Mouse (Mus musculus): ENCODE measurements around the gene Tnni3k. TPM values are rescaled to one million over a fixed set of nuclear protein-coding genes. Genes with fewer than 3 reads are reported as not detected.
"Not testable (repeated sequence)": the region's sequence is repeated elsewhere in the genome, so short reads cannot be mapped to it uniquely, and the experiment has no call there.

The Tnni3k gene
- polyA plus RNA-seq, 1 experiment from 2014 or later: 0.10 TPM

DNA sequence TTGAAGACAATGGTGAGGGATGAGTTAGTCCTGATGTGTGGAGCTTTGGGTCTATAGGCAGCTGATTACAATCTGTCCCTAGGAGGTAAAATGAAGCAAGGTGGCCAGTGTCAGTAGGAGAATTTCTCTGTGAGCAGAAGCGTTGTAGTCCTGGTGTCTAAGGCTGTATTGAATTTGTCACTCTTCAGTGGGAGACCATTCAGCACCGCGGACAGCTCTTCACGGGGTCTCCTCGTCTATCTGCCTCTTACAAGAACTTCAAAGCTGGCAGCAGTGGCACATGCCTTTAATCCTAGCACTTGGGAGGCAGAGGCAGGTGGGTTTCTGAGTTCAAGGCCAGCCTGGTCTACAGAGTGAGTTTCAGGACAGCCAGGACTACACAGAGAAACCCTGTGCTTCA lies 235.5 kb downstream of the Tnni3k start:
- not testable (repeated sequence) for H3K9ac ChIP-seq (ENCODE audit: low read depth, low read length); H3K4me3 ChIP-seq (ENCODE audit: low read length); H3K9me3 ChIP-seq (ENCODE audit: control insufficient read depth, low read length); H3K27ac ChIP-seq (ENCODE audit: low read depth, low read length); H3K36me3 ChIP-seq (ENCODE audit: control insufficient read depth, insufficient read depth, low read length); H3K4me2 ChIP-seq (ENCODE audit: low read length); ATAC-seq; H3K4me1 ChIP-seq (ENCODE audit: control insufficient read depth, insufficient read depth, low read depth, low read length); H3K27me3 ChIP-seq (replicated peaks; ENCODE audit: control insufficient read depth, insufficient read depth, low read length)
- WGBS: 23% methylated on average over 5 of the region's 5 CpGs

- Histone ChIP-seq H3K9me3 (ENCODE audit: control insufficient read depth, low read length) (no peaks in the 10 kb centered on the region), H3K4me2 (ENCODE audit: low read length) (peak overlapping the region; percentile 49), H3K36me3 (ENCODE audit: control insufficient read depth, insufficient read depth, low read length) (no peaks in the 10 kb centered on the region), H3K4me3 (ENCODE audit: low read length) (peak overlapping the region; percentile 16), H3K4me1 (ENCODE audit: control insufficient read depth, insufficient read depth, low read depth, low read length) (peaks cover 5% of the 10 kb centered on the region), H3K9ac (ENCODE audit: low read depth, low read length) (no peak overlapping the region), H3K27me3 (replicated peaks; ENCODE audit: control insufficient read depth, insufficient read depth, low read length) (no peaks in the 10 kb centered on the region), H3K27ac (ENCODE audit: low read depth, low read length) (no peak overlapping the region)
- 3% methylated on average over 7 of the region's 7 CpGs for WGBS
- peak; percentile 46; the same call in 1 of the 2 replicates for ATAC-seq
These were observed 237.5 kb downstream of the Tnni3k start for GRCm38 (mm10) chr3:154817732-154818131.

DNA sequence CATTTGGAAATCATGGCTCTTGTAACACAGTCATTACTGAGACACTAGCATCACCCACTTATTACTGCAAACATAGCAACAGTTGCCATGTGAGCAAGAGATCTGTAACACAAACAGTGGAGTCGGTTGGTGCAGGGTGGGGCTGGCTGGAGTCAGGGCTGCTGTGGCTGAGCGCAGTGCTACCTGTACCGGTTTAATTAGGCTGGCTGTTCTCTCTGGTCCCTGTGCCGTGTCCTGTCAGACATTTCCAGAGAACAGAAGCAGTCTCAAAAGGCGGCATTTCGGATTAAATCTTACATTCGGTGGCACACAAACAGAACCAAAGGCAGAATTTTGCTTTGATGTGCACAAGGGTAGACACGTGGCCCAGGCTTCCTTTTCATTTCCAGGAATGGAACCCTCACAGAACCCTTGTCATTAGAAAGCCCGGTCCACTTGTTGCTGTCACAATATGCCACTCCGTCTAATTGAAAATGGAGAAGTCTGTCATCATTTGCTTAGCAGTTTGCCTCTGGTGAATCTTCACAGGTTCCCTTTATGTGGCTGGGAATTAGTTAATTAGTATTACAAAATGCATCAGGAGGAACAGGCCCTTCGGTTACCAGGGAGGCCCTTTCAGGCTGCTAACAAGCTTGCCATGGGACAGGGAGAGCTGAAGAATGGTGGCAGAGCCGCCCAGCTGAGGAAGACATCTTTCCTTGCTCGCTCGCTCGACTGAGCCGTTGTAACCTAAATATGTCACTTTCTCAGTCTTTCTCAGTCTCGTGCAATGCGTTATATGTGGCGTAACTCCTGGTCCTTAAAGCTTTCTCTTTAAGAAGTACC lies 238.2 kb downstream of the Tnni3k start:
- peak overlapping the region; percentile 16 for H3K4me3 ChIP-seq (ENCODE audit: low read length)
- ATAC-seq: peak; percentile 91
- peak overlapping the region; percentile 49 for H3K4me2 ChIP-seq (ENCODE audit: low read length)
- 25% methylated on average over 19 of the region's 19 CpGs for WGBS
- H3K9ac ChIP-seq (ENCODE audit: low read depth, low read length): no peak overlapping the region
- H3K27ac ChIP-seq (ENCODE audit: low read depth, low read length): peak overlapping the region; percentile 67
- H3K27me3 ChIP-seq (replicated peaks; ENCODE audit: control insufficient read depth, insufficient read depth, low read length): no peaks in the 10 kb centered on the region
- H3K36me3 ChIP-seq (ENCODE audit: control insufficient read depth, insufficient read depth, low read length): no peaks in the 10 kb centered on the region
- H3K4me1 ChIP-seq (ENCODE audit: control insufficient read depth, insufficient read depth, low read depth, low read length): peaks cover 5% of the 10 kb centered on the region
- no peaks in the 10 kb centered on the region for H3K9me3 ChIP-seq (ENCODE audit: control insufficient read depth, low read length)

- Histone ChIP-seq H3K36me3 (ENCODE audit: control insufficient read depth, insufficient read depth, low read length) (no peaks in the 10 kb centered on the region), H3K27ac (ENCODE audit: low read depth, low read length) (0 out of 2 replicates have a peak overlapping the region, but pooled peaks have one; percentile 16), H3K4me1 (ENCODE audit: control insufficient read depth, insufficient read depth, low read depth, low read length) (peaks cover 11% of the 10 kb centered on the region), H3K9ac (ENCODE audit: low read depth, low read length) (no peak overlapping the region), H3K4me3 (ENCODE audit: low read length) (no peak overlapping the region), H3K4me2 (ENCODE audit: low read length) (no peak overlapping the region), H3K9me3 (ENCODE audit: control insufficient read depth, low read length) (no peaks in the 10 kb centered on the region), H3K27me3 (replicated peaks; ENCODE audit: control insufficient read depth, insufficient read depth, low read length) (no peaks in the 10 kb centered on the region)
- no peak for ATAC-seq
- 59% methylated on average over 3 of the region's 3 CpGs for WGBS
These were observed 239.0 kb downstream of the Tnni3k start for GRCm38 (mm10) chr3:154816231-154816630.

GRCm38 (mm10) chr3:154815606-154816005 lies 239.6 kb downstream of the Tnni3k start:
- Histone ChIP-seq H3K27me3 (replicated peaks; ENCODE audit: control insufficient read depth, insufficient read depth, low read length) (no peaks in the 10 kb centered on the region), H3K27ac (ENCODE audit: low read depth, low read length) (no peak overlapping the region), H3K4me1 (ENCODE audit: control insufficient read depth, insufficient read depth, low read depth, low read length) (peaks cover 13% of the 10 kb centered on the region), H3K36me3 (ENCODE audit: control insufficient read depth, insufficient read depth, low read length) (no peaks in the 10 kb centered on the region), H3K9me3 (ENCODE audit: control insufficient read depth, low read length) (no peaks in the 10 kb centered on the region), H3K9ac (ENCODE audit: low read depth, low read length) (no peak overlapping the region), H3K4me2 (ENCODE audit: low read length) (no peak overlapping the region), H3K4me3 (ENCODE audit: low read length) (no peak overlapping the region)
- WGBS: 63% methylated on average over 2 of the region's 2 CpGs
- ATAC-seq: no peak

DNA sequence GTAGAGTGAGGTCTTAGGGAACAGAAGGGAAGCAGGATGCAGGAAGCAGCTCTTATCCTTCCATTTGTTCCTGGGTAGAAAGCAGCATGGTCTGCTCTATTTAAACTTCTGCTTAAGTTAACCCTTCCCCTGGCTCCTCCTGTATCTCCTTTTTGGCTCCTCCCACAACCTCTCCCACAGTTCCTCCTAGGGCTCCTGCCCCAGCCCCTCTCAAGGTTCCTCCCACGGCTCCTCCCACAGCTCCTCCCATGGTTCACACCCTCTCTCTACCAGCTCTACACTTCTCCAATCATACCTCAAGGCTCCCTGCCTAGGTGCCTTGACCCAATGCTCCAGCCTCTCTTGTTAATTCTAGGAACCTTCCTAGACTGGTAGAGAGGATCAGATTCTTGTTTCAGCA lies 242.3 kb downstream of the Tnni3k start:
- Histone ChIP-seq H3K4me2 (ENCODE audit: low read length) (no peak overlapping the region), H3K9me3 (ENCODE audit: control insufficient read depth, low read length) (no peaks in the 10 kb centered on the region), H3K36me3 (ENCODE audit: control insufficient read depth, insufficient read depth, low read length) (no peaks in the 10 kb centered on the region), H3K27ac (ENCODE audit: low read depth, low read length) (no peak overlapping the region), H3K9ac (ENCODE audit: low read depth, low read length) (no peak overlapping the region), H3K4me1 (ENCODE audit: control insufficient read depth, insufficient read depth, low read depth, low read length) (peaks cover 15% of the 10 kb centered on the region), H3K4me3 (ENCODE audit: low read length) (no peak overlapping the region), H3K27me3 (replicated peaks; ENCODE audit: control insufficient read depth, insufficient read depth, low read length) (no peaks in the 10 kb centered on the region)
- 60% methylated on average over 1 of the region's 1 CpGs for WGBS
- ATAC-seq: no peak

DNA sequence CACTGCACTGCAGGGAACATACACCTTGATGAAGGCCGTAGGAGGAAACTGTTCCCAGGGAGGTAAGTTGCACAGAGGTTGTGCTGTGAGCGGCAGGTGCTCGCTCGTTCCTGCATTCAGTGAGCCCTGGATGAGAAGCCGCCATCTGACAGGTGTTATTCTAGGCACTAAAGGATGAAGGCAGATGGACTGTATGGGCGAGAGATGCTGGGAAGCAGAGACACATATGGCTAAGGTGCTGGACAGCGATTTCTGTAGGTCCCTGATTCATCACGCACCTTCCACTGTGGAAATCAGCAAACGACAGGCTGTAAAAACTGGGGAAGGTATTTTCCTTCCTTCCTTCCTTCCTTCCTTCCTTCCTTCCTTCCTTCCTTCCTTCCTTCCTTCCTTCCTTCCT lies 243.4 kb downstream of the Tnni3k start:
- ATAC-seq: no peak
- WGBS: 69% methylated on average over 9 of the region's 9 CpGs
- H3K36me3 ChIP-seq (ENCODE audit: control insufficient read depth, insufficient read depth, low read length): no peaks in the 10 kb centered on the region
- H3K27me3 ChIP-seq (replicated peaks; ENCODE audit: control insufficient read depth, insufficient read depth, low read length): no peaks in the 10 kb centered on the region
- no peak overlapping the region for H3K4me2 ChIP-seq (ENCODE audit: low read length)
- H3K4me1 ChIP-seq (ENCODE audit: control insufficient read depth, insufficient read depth, low read depth, low read length): peaks cover 13% of the 10 kb centered on the region
- no peaks in the 10 kb centered on the region for H3K9me3 ChIP-seq (ENCODE audit: control insufficient read depth, low read length)
- H3K4me3 ChIP-seq (ENCODE audit: low read length): no peak overlapping the region
- H3K9ac ChIP-seq (ENCODE audit: low read depth, low read length): no peak overlapping the region
- H3K27ac ChIP-seq (ENCODE audit: low read depth, low read length): no peak overlapping the region

GRCm38 (mm10) chr3:154811281-154811680 lies 243.9 kb downstream of the Tnni3k start:
- Histone ChIP-seq H3K4me3 (ENCODE audit: low read length) (no peak overlapping the region), H3K9me3 (ENCODE audit: control insufficient read depth, low read length) (no peaks in the 10 kb centered on the region), H3K9ac (ENCODE audit: low read depth, low read length) (no peak overlapping the region), H3K4me1 (ENCODE audit: control insufficient read depth, insufficient read depth, low read depth, low read length) (peaks cover 17% of the 10 kb centered on the region), H3K36me3 (ENCODE audit: control insufficient read depth, insufficient read depth, low read length) (no peaks in the 10 kb centered on the region), H3K4me2 (ENCODE audit: low read length) (no peak overlapping the region), H3K27me3 (replicated peaks; ENCODE audit: control insufficient read depth, insufficient read depth, low read length) (no peaks in the 10 kb centered on the region), H3K27ac (ENCODE audit: low read depth, low read length) (no peak overlapping the region)
- WGBS: 24% methylated on average over 9 of the region's 9 CpGs
- 0 out of 2 replicates have a peak, but pooled peaks have one; percentile 14 for ATAC-seq

GRCm38 (mm10) chr3:154810273-154810870 lies 244.8 kb downstream of the Tnni3k start:
- 60% methylated on average over 7 of the region's 7 CpGs for WGBS
- no peak for ATAC-seq
- Histone ChIP-seq H3K36me3 (ENCODE audit: control insufficient read depth, insufficient read depth, low read length) (no peaks in the 10 kb centered on the region), H3K27me3 (replicated peaks; ENCODE audit: control insufficient read depth, insufficient read depth, low read length) (no peaks in the 10 kb centered on the region), H3K9me3 (ENCODE audit: control insufficient read depth, low read length) (no peaks in the 10 kb centered on the region), H3K27ac (ENCODE audit: low read depth, low read length) (no peak overlapping the region), H3K4me1 (ENCODE audit: control insufficient read depth, insufficient read depth, low read depth, low read length) (peaks cover 19% of the 10 kb centered on the region), H3K4me3 (ENCODE audit: low read length) (no peak overlapping the region), H3K9ac (ENCODE audit: low read depth, low read length) (no peak overlapping the region), H3K4me2 (ENCODE audit: low read length) (no peak overlapping the region)
